Mouse (Mus musculus) E14TG2a.4 (cell line): ENCODE measurements around the gene Plagl1.

Experiments used
- H3K27me3 ChIP-seq: 2 replicates; pipeline ENCODE4 v1.6.1; 2014; ENCODE audit warnings: low read length, control low read depth; ENCODE audit not compliant: insufficient read depth
- H3K36me3 ChIP-seq: 2 replicates; pipeline ENCODE4 v1.6.1; 2014; ENCODE audit warnings: low read length, control low read depth; ENCODE audit not compliant: insufficient read depth
- H3K4me1 ChIP-seq: replicated peaks from 2 replicates; pipeline ENCODE4 v1.6.1; 2014; ENCODE audit warnings: low read depth, low read length, control low read depth
- H3K4me3 ChIP-seq: replicated peaks from 2 replicates; pipeline ENCODE4 v1.5.1; 2014; ENCODE audit warnings: mild to moderate bottlenecking, low read length
- H3K9me3 ChIP-seq: 2 replicates; pipeline ENCODE4 v1.6.1; 2014; ENCODE audit warnings: low read length, control low read depth
- CTCF ChIP-seq: conservative IDR thresholded peaks from 2 replicates; pipeline ENCODE4 v1.5.1; 2014; ENCODE audit warnings: low read length
- NANOG ChIP-seq: IDR thresholded peaks from 2 replicates; pipeline ENCODE4 v1.6.1; 2014; ENCODE audit warnings: borderline replicate concordance, low read length, mixed read lengths
- POU5F1 ChIP-seq: IDR thresholded peaks from 2 replicates; pipeline ENCODE4 v1.6.1; 2014; ENCODE audit warnings: low read length, borderline replicate concordance

Gene Plagl1

GRCm38 (mm10) chr10:13115030-13115429 is 54.7 kb downstream of the Plagl1 start:
- H3K4me3 ChIP-seq: no peak overlapping the region
- H3K9me3 ChIP-seq: no peaks in the 10 kb centered on the region
- H3K4me1 ChIP-seq: peaks cover 60% of the 10 kb centered on the region
- H3K27me3 ChIP-seq: peaks cover 3% of the 10 kb centered on the region; the same call in 1 of the 2 replicates
- H3K36me3 ChIP-seq: no peaks in the 10 kb centered on the region
- TF ChIP-seq POU5F1: no peak
- TF ChIP-seq CTCF: no peak
- TF ChIP-seq NANOG: no peak

- no peak overlapping the region for H3K4me3 ChIP-seq
- peaks cover 54% of the 10 kb centered on the region for H3K4me1 ChIP-seq
- TF ChIP-seq POU5F1 (no peak), NANOG (no peak), CTCF (no peak)
- H3K27me3 ChIP-seq: peaks cover 3% of the 10 kb centered on the region; the same call in 1 of the 2 replicates
- H3K9me3 ChIP-seq: no peaks in the 10 kb centered on the region
- no peaks in the 10 kb centered on the region for H3K36me3 ChIP-seq
Observed at GRCm38 (mm10) chr10:13116706-13117665, 56.7 kb downstream of the Plagl1 start.

GRCm38 (mm10) chr10:13118024-13118769 is 57.9 kb downstream of the Plagl1 start:
- Histone ChIP-seq H3K4me3 (no peak overlapping the region), H3K27me3 (peaks cover 3% of the 10 kb centered on the region; the same call in 1 of the 2 replicates), H3K4me1 (peaks cover 42% of the 10 kb centered on the region), H3K9me3 (no peaks in the 10 kb centered on the region), H3K36me3 (no peaks in the 10 kb centered on the region)
- TF ChIP-seq POU5F1 (no peak), NANOG (no peak), CTCF (no peak)

GRCm38 (mm10) chr10:13118770-13119102 is 58.4 kb downstream of the Plagl1 start:
- Histone ChIP-seq H3K36me3 (no peaks in the 10 kb centered on the region), H3K4me1 (peaks cover 36% of the 10 kb centered on the region), H3K27me3 (peaks cover 3% of the 10 kb centered on the region; the same call in 1 of the 2 replicates), H3K9me3 (no peaks in the 10 kb centered on the region), H3K4me3 (no peak overlapping the region)
- TF ChIP-seq NANOG (no peak), POU5F1 (no peak), CTCF (no peak)

- TF ChIP-seq CTCF: no peak
- no peak for TF ChIP-seq POU5F1
- no peak for TF ChIP-seq NANOG
- no peaks in the 10 kb centered on the region for H3K9me3 ChIP-seq
- no peaks in the 10 kb centered on the region for H3K36me3 ChIP-seq
Observed at GRCm38 (mm10) chr10:13119300-13119699, 59.0 kb downstream of the Plagl1 start.

GRCm38 (mm10) chr10:13125811-13126210 is 65.5 kb downstream of the Plagl1 start:
- Histone ChIP-seq H3K27me3 (peaks cover 5% of the 10 kb centered on the region; the same call in 1 of the 2 replicates), H3K4me1 (peaks cover 6% of the 10 kb centered on the region), H3K36me3 (no peaks in the 10 kb centered on the region), H3K9me3 (peaks cover 5% of the 10 kb centered on the region; the same call in 1 of the 2 replicates), H3K4me3 (no peak overlapping the region)
- TF ChIP-seq CTCF (no peak), NANOG (no peak), POU5F1 (no peak)

More at GRCm38 (mm10) chr10:13119300-13119699, 59.0 kb downstream of the Plagl1 start:
- Histone ChIP-seq H3K4me3 (no peak overlapping the region), H3K27me3 (peaks cover 3% of the 10 kb centered on the region; the same call in 1 of the 2 replicates), H3K4me1 (peaks cover 36% of the 10 kb centered on the region)

- Histone ChIP-seq H3K36me3 (no peaks in the 10 kb centered on the region), H3K4me1 (peaks cover 6% of the 10 kb centered on the region), H3K27me3 (peaks cover 5% of the 10 kb centered on the region; the same call in 1 of the 2 replicates), H3K9me3 (peaks cover 5% of the 10 kb centered on the region; the same call in 1 of the 2 replicates), H3K4me3 (peak overlapping the region; percentile 52)
- no peak for TF ChIP-seq POU5F1
- TF ChIP-seq CTCF: peak; percentile 32
Observed at GRCm38 (mm10) chr10:13127335-13127734, 67.0 kb downstream of the Plagl1 start.

- peaks cover 5% of the 10 kb centered on the region; the same call in 1 of the 2 replicates for H3K9me3 ChIP-seq
- peaks cover 6% of the 10 kb centered on the region for H3K4me1 ChIP-seq
- TF ChIP-seq CTCF (no peak), POU5F1 (no peak), NANOG (no peak)
- peak overlapping the region; percentile 52 for H3K4me3 ChIP-seq
- no peaks in the 10 kb centered on the region for H3K36me3 ChIP-seq
- H3K27me3 ChIP-seq: peaks cover 5% of the 10 kb centered on the region; the same call in 1 of the 2 replicates
Observed at GRCm38 (mm10) chr10:13127946-13128345, 67.6 kb downstream of the Plagl1 start.
